Mouse (Mus musculus) brown adipose tissue, adult 24 weeks (tissue): ENCODE results near the gene Olfr61. TPM values are rescaled to one million over a fixed set of nuclear protein-coding genes. Genes with fewer than 3 reads are reported as not detected.
"Not testable (repeated sequence)": the region's sequence is repeated elsewhere in the genome, so short reads cannot be mapped to it uniquely, and the experiment has no call there.

Source experiments
- H3K27ac ChIP-seq: fragments of 200-500 bp; replicated peaks from 2 replicates; pipeline ENCODE4 v1.5.1; 2012; ENCODE audit warnings: low read depth, mild to moderate bottlenecking, low read length
- H3K4me1 ChIP-seq: fragments of 200-500 bp; 2 replicates; pipeline ENCODE4 v1.6.1; 2012; ENCODE audit warnings: low read length, mixed read lengths; ENCODE audit not compliant: control insufficient read depth, insufficient read depth, insufficient read length
- H3K4me3 ChIP-seq: fragments of 200-500 bp; 2 replicates; pipeline ENCODE4 v1.5.1; 2012; ENCODE audit warnings: low read depth, mild to moderate bottlenecking, low read length, moderate library complexity; ENCODE audit not compliant: insufficient read depth
- polyA plus RNA-seq: library from polyadenylated mRNA; stranded (reverse); fragments of >200 nt; gene quantifications from 2 replicates; pipeline ENCODE4 v1.2.4, GENCODE M21; 2012; ENCODE audit not compliant: missing spikeins, insufficient read depth, insufficient read length

Gene Olfr61
- not detected in 2 replicates for polyA plus RNA-seq

DNA sequence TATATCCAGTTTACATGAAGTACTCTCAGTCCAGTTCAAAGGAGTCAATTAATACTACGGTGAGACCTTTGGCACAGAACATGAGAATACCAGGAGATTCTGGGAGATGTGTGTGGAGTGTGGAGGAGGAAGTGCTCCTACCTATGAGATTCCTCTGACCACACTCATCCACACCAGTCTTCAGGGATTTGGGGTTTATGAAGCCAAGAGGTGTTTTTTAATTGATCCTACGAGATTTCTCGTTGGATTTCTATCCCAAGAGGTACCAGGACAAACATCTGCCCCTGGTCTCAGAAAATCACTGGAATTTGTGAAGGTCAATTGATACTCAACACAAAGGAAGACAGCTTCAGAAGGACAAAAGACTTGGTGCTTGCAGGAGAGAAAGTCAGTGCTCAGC is at the start of gene Olfr61:
TSS of gene Olfr61 (plus strand) at position 301 of the 400 bp plus-strand sequence.
- H3K4me1 ChIP-seq, H3K27ac ChIP-seq, H3K4me3 ChIP-seq: not testable (repeated sequence)

DNA sequence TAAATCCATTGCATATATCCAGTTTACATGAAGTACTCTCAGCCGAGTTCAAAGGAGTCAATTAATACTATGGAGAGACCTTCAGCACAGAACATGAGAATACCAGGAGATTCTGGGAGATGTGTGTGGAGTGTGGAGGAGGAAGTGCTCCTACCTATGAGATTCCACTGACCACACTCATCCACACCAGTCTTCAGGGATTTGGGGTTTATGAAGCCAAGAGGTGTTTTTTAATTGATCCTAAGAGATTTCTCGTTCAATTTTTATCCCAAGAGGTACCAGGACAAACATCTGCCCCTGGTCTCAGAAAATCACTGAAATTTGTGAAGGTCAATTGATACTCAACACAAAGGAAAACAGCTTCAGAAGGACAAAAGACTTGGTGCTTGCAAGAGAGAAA is 27.8 kb upstream of the Olfr61 start, which contains the start of gene Olfr46:
TSS of gene Olfr46 (plus strand) at position 301 of the 400 bp plus-strand sequence.
- H3K4me1 ChIP-seq, H3K27ac ChIP-seq, H3K4me3 ChIP-seq: not testable (repeated sequence)

DNA sequence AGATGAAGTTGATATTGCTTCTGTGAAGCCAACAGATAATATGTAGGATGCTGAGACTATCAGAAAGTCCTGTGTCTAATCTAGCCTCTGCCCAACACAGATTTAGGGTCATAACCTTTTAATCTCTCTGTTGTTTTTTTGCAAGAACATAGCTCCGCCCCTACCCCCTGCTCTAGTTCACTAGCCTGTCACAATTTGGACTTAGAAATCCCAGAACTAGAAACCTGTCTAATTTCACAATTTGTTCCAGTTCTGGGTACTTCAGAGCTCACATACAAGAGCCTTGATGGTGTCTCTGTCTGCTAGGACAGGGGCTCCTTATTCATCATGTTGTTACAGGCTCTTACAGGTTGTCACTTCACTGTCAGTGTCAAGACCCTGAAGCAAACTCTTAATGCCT is 1.8 kb downstream of the Olfr61 start:
- no peaks in the 10 kb centered on the region for H3K4me1 ChIP-seq
- no peak overlapping the region for H3K4me3 ChIP-seq
- no peak overlapping the region for H3K27ac ChIP-seq

DNA sequence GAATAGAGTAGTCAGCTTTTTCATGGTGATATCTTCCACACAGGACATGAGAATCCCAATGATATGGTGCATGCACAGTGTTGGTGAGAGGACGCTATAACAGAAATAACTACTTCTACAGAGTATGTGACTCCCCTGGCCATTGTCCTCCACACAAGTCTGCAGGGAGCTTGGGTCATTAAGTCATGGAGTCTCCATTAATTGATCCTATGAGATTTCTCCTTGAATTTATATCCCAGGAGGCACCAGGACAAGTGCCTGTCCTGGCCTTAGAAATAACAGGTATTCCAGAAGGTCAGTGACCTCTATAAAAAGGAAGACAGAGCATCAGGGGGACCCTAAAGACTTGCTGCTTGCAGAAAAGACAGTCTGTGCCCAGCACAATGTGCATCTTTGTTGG is 17.4 kb downstream of the Olfr61 start, which contains the start of gene Olfr53:
TSS of gene Olfr53 (plus strand) at position 301 of the 400 bp plus-strand sequence.
- no peak within 1 kb of the TSS for H3K27ac ChIP-seq
- no peak within 1 kb of the TSS for H3K4me3 ChIP-seq
- no peaks in the 10 kb centered on the region for H3K4me1 ChIP-seq

DNA sequence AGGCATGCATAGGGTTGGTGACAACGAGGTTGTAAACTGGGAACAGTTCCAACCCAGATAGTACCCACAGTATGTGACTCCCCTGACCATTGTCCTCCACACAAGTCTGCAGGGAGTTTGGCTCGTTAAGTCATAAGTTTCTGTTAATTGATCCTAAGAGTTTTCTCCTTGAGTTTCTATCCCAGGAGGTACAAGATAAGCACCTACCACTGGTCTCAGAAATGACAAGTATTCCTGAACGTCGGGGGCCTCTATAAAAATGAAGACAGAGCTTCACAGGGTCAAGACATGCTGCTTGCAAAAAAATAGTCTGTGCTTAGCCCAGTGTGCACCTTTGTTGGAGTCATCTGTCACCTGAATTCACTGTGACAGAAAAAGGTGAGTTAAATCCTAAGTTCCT is 30.9 kb downstream of the Olfr61 start, which contains the start of gene Olfr539:
TSS of gene Olfr539 (plus strand) at position 301 of the 400 bp plus-strand sequence.
- H3K27ac ChIP-seq = no peak within 1 kb of the TSS
- no peaks in the 10 kb centered on the region for H3K4me1 ChIP-seq
- no peak within 1 kb of the TSS for H3K4me3 ChIP-seq

DNA sequence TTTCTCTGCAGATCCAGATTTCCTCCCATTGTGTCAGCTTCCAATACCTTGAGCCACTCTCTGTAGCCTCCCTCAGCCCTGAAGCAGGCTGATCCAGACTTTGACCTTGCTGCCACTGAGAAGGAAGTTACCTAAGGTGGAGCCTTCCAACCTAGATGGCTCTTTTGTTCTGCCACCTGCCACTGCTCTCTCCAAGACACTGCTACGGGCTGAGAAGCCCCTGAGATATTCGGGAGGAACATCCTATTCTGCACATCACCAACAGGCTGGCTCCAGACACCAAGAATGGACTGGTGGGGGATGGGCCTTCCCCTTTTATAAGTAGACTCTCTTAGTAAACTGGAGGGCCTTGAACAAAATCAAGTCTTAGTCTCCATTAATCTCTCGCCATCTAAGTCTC is 41.9 kb downstream of the Olfr61 start:
- H3K4me3 ChIP-seq, H3K27ac ChIP-seq: not testable (repeated sequence)

DNA sequence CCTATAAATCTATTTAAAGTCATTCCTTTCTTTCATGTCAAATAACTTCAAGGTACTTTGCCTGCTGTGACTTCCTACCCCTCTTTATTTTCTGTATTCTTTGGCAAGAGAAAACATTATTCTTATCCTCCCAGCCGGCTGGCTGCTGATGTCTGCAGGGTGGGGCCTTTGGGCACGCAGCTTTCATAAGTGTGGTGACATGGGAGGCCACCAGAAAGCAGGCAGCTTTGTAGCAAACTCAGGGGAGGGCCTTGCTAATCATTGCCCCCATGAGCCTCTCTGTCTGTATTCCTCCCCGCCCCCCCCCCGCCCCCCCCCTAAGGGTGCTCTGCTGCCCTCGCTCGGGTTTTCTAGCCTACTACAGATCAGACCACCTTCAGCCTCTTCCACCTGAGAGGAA is 47.1 kb downstream of the Olfr61 start:
- H3K27ac ChIP-seq = no peak overlapping the region

More for the DNA sequence above, 41.9 kb downstream of the Olfr61 start:
- not testable (repeated sequence) for H3K4me1 ChIP-seq

DNA sequence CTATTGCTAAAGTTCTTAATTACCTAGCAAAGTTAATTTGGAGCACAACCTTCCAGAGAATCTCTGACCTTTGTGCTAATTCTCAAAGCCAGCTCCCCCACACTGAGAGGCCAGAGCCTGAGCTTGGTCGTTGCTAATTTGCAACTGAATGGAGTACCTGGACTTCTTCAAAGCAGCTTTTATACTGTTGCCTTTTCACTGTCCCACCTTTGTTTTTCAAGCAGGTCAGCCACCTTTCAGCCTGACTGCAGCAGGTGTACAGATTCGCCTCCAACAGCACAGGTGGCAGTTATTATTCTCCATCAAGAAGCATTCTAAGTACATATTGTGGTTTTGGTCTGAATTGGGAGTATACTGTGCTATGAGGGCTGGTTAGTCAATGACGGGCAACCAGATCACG is 50.8 kb downstream of the Olfr61 start:
- H3K27ac ChIP-seq, H3K4me3 ChIP-seq, H3K4me1 ChIP-seq: not testable (repeated sequence)

More for the DNA sequence above, 47.1 kb downstream of the Olfr61 start:
- Histone ChIP-seq H3K4me1 (no peaks in the 10 kb centered on the region), H3K4me3 (no peak overlapping the region)

DNA sequence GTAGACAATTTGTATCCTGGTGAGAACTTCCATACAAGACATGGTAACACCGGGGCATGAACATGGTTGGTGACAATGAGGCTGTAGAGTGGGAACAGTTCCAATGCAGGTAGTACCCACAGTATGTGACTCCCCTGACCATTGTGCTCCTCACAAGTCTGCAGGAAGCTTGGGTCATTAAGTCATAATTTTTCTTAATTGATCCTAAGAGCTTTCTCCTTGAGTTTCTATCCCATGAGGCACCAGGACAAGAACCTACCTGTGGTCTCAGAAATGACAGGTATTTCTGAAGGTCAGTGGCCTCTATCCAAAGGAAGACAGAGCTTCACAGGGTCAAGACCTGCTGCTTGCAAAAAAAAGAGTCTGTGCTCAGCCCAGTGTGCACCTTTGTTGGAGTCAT is 52.9 kb downstream of the Olfr61 start, which contains the start of gene Olfr45:
TSS of gene Olfr45 (plus strand) at position 301 of the 400 bp plus-strand sequence.
- Histone ChIP-seq H3K27ac (no peak within 1 kb of the TSS), H3K4me1 (no peaks in the 10 kb centered on the region)

More for the DNA sequence above, 52.9 kb downstream of the Olfr61 start, which contains the start of gene Olfr45:
- H3K4me3 ChIP-seq = no peak within 1 kb of the TSS

Other genes with a start within 250 kb of the Olfr61 start
- not detected in 2 replicates for gene Olfr531, start 226.1 kb upstream of the Olfr61 start, polyA plus RNA-seq
- not detected in 2 replicates for gene Olfr532, start 207.3 kb upstream of the Olfr61 start, polyA plus RNA-seq
- gene Olfr533, start 165.6 kb upstream of the Olfr61 start, polyA plus RNA-seq = not detected in 2 replicates
- not detected in 2 replicates for gene Olfr535, start 144.8 kb upstream of the Olfr61 start, polyA plus RNA-seq
- not detected in 2 replicates for gene Olfr536, start 121.6 kb upstream of the Olfr61 start, polyA plus RNA-seq
- not detected in 2 replicates for gene Olfr538, start 61.1 kb upstream of the Olfr61 start, polyA plus RNA-seq
- not detected in 2 replicates for gene Olfr46, start 27.7 kb upstream of the Olfr61 start, polyA plus RNA-seq
- not detected in 2 replicates for gene Olfr53, start 17.5 kb downstream of the Olfr61 start, polyA plus RNA-seq
- not detected in 2 replicates for gene Olfr539, start 31.0 kb downstream of the Olfr61 start, polyA plus RNA-seq
- gene Olfr45, start 53.0 kb downstream of the Olfr61 start, polyA plus RNA-seq = not detected in 2 replicates
- not detected in 2 replicates for gene Olfr541, start 68.3 kb downstream of the Olfr61 start, polyA plus RNA-seq
- gene Cyp2e1, start 134.8 kb downstream of the Olfr61 start, polyA plus RNA-seq = 52.3 and 66.9 TPM in 2 replicates
- gene Syce1, start 158.9 kb downstream of the Olfr61 start, polyA plus RNA-seq = 1.0 TPM in 1 of 2 replicates, not detected in the other
- not detected in 2 replicates for gene Zfp941, start 193.2 kb downstream of the Olfr61 start, polyA plus RNA-seq
- gene Urah, start 206.0 kb downstream of the Olfr61 start, polyA plus RNA-seq = 2.3 TPM in 1 of 2 replicates, not detected in the other
- gene Scgb1c1, start 216.6 kb downstream of the Olfr61 start, polyA plus RNA-seq = not detected in 2 replicates
- gene Odf3, start 218.8 kb downstream of the Olfr61 start, polyA plus RNA-seq = not detected in 2 replicates
- not detected in 2 replicates for gene Gm45785, start 227.4 kb downstream of the Olfr61 start, polyA plus RNA-seq
- gene Ric8a, start 228.0 kb downstream of the Olfr61 start, polyA plus RNA-seq = 14.4 and 15.5 TPM in 2 replicates
- gene Bet1l, start 228.6 kb downstream of the Olfr61 start, polyA plus RNA-seq = 43.9 and 49.2 TPM in 2 replicates